Mouse (Mus musculus): ENCODE results near the gene Agpat1. TPM values are rescaled to one million over a fixed set of nuclear protein-coding genes. Genes with fewer than 3 reads are reported as not detected.

The Agpat1 gene
- polyA plus RNA-seq (2015; fragmentation: Nextera tagmentation; extraction: Ambion mirVana), result 109 and 123 TPM in 2 replicates

GRCm38 (mm10) chr17:34604061-34604508, at the start of gene Agpat1:
TSS of gene Agpat1 (plus strand) at chr17:34604262.

GRCm38 (mm10) chr17:34564003-34564421, 40.0 kb upstream of the Agpat1 start, which contains the start of gene Notch4:
TSS of gene Notch4 (plus strand) at chr17:34564268.

GRCm38 (mm10) chr17:34589681-34590101, 14.4 kb upstream of the Agpat1 start, which contains the start of gene Gpsm3:
TSS of gene Gpsm3 (plus strand) at chr17:34589806.

GRCm38 (mm10) chr17:34591029-34591993, 12.8 kb upstream of the Agpat1 start, which contains the start of gene Pbx2:
TSS of gene Pbx2 (plus strand) at chr17:34591266.

GRCm38 (mm10) chr17:34597566-34598095, 6.4 kb upstream of the Agpat1 start, which contains the start of gene Ager:
TSS of gene Ager (plus strand) at chr17:34597862.

GRCm38 (mm10) chr17:34603375-34604060, 544 bp upstream of the Agpat1 start, which contains the start of gene Rnf5:
TSS of gene Rnf5 (minus strand) at chr17:34603690.

GRCm38 (mm10) chr17:34615871-34616270, 11.8 kb downstream of the Agpat1 start, which contains the start of gene Egfl8:
TSS of gene Egfl8 (minus strand) at chr17:34615971.

GRCm38 (mm10) chr17:34627943-34628643, 24.0 kb downstream of the Agpat1 start, which contains the start of gene Ppt2:
TSS of gene Ppt2 (minus strand) at chr17:34628510.

GRCm38 (mm10) chr17:34629221-34629751, 25.2 kb downstream of the Agpat1 start, which contains the start of gene Prrt1:
TSS of gene Prrt1 (plus strand) at chr17:34629533.

GRCm38 (mm10) chr17:34644608-34645007, 40.5 kb downstream of the Agpat1 start, which contains the start of gene Fkbpl:
TSS of gene Fkbpl (plus strand) at chr17:34644764.

GRCm38 (mm10) chr17:34646906-34647787, 43.1 kb downstream of the Agpat1 start, which contains the start of gene Atf6b:
TSS of gene Atf6b (plus strand) at chr17:34647146.

Other genes starting within 250 kb of the Agpat1 start
- not detected in 2 replicates for gene Btnl2, start 249.4 kb upstream of the Agpat1 start, polyA plus RNA-seq (2015; fragmentation: Nextera tagmentation; extraction: Ambion mirVana)
- gene Btnl1, start 227.1 kb upstream of the Agpat1 start, polyA plus RNA-seq (2015; fragmentation: Nextera tagmentation; extraction: Ambion mirVana), result not detected in 2 replicates
- gene BC051142, start 205.4 kb upstream of the Agpat1 start, polyA plus RNA-seq (2015; fragmentation: Nextera tagmentation; extraction: Ambion mirVana), result 5.3 and 6.1 TPM in 2 replicates
- not detected in 2 replicates for gene Btnl4, start 126.9 kb upstream of the Agpat1 start, polyA plus RNA-seq (2015; fragmentation: Nextera tagmentation; extraction: Ambion mirVana)
- not detected in 2 replicates for gene Btnl6, start 86.9 kb upstream of the Agpat1 start, polyA plus RNA-seq (2015; fragmentation: Nextera tagmentation; extraction: Ambion mirVana)
- gene Notch4, start 40.0 kb upstream of the Agpat1 start, polyA plus RNA-seq (2015; fragmentation: Nextera tagmentation; extraction: Ambion mirVana), result 4.4 and 6.3 TPM in 2 replicates
- gene Gpsm3, start 14.5 kb upstream of the Agpat1 start, polyA plus RNA-seq (2015; fragmentation: Nextera tagmentation; extraction: Ambion mirVana), result 5.5 and 6.8 TPM in 2 replicates
- gene Pbx2, start 13.0 kb upstream of the Agpat1 start, polyA plus RNA-seq (2015; fragmentation: Nextera tagmentation; extraction: Ambion mirVana), result 8.9 and 10.0 TPM in 2 replicates
- 1.5 and 2.5 TPM in 2 replicates for gene Ager, start 6.4 kb upstream of the Agpat1 start, polyA plus RNA-seq (2015; fragmentation: Nextera tagmentation; extraction: Ambion mirVana)
- 231 and 242 TPM in 2 replicates for gene Rnf5, start 572 bp upstream of the Agpat1 start, polyA plus RNA-seq (2015; fragmentation: Nextera tagmentation; extraction: Ambion mirVana)
- 23.9 and 34.3 TPM in 2 replicates for gene Egfl8, start 11.7 kb downstream of the Agpat1 start, polyA plus RNA-seq (2015; fragmentation: Nextera tagmentation; extraction: Ambion mirVana)
- 20.3 and 21.8 TPM in 2 replicates for gene Ppt2, start 24.2 kb downstream of the Agpat1 start, polyA plus RNA-seq (2015; fragmentation: Nextera tagmentation; extraction: Ambion mirVana)
- 7.6 and 8.8 TPM in 2 replicates for gene Prrt1, start 25.3 kb downstream of the Agpat1 start, polyA plus RNA-seq (2015; fragmentation: Nextera tagmentation; extraction: Ambion mirVana)
- gene Fkbpl, start 40.5 kb downstream of the Agpat1 start, polyA plus RNA-seq (2015; fragmentation: Nextera tagmentation; extraction: Ambion mirVana), result 14.2 and 16.1 TPM in 2 replicates
- gene Atf6b, start 42.9 kb downstream of the Agpat1 start, polyA plus RNA-seq (2015; fragmentation: Nextera tagmentation; extraction: Ambion mirVana), result 73.3 and 80.3 TPM in 2 replicates
- 0.84 and 1.1 TPM in 2 replicates for gene Tnxb, start 66.3 kb downstream of the Agpat1 start, polyA plus RNA-seq (2015; fragmentation: Nextera tagmentation; extraction: Ambion mirVana)
- 2.0 and 2.5 TPM in 2 replicates for gene C4b, start 139.6 kb downstream of the Agpat1 start, polyA plus RNA-seq (2015; fragmentation: Nextera tagmentation; extraction: Ambion mirVana)
- not detected in 2 replicates for gene Cyp21a1, start 200.3 kb downstream of the Agpat1 start, polyA plus RNA-seq (2015; fragmentation: Nextera tagmentation; extraction: Ambion mirVana)
- 39.4 and 46.3 TPM in 2 replicates for gene Stk19, start 232.7 kb downstream of the Agpat1 start, polyA plus RNA-seq (2015; fragmentation: Nextera tagmentation; extraction: Ambion mirVana)
- gene Dxo, start 232.8 kb downstream of the Agpat1 start, polyA plus RNA-seq (2015; fragmentation: Nextera tagmentation; extraction: Ambion mirVana), result 40.6 and 50.7 TPM in 2 replicates
- 39.3 and 47.4 TPM in 2 replicates for gene Skiv2l, start 245.9 kb downstream of the Agpat1 start, polyA plus RNA-seq (2015; fragmentation: Nextera tagmentation; extraction: Ambion mirVana)
- gene Nelfe, start 246.1 kb downstream of the Agpat1 start, polyA plus RNA-seq (2015; fragmentation: Nextera tagmentation; extraction: Ambion mirVana), result 57.6 and 63.6 TPM in 2 replicates

Measured in neural tube, postnatal 0 days (tissue).